Mouse (Mus musculus) kidney, adult 2 months (tissue): ENCODE measurements around the gene Cyp2d10.

Source experiments
- CTCF ChIP-seq: fragments of 200-500 bp; conservative IDR thresholded peaks from 2 replicates; pipeline ENCODE4 v1.5.1; 2011; ENCODE audit warnings: low read depth, mild to moderate bottlenecking, control low read depth, low read length, moderate library complexity, mixed read lengths; ENCODE audit not compliant: insufficient read depth, insufficient read length
- POLR2A ChIP-seq: fragments of 200-500 bp; IDR thresholded peaks from one replicate; pipeline ENCODE4 v1.6.1; 2011; ENCODE audit warnings: low read depth, low read length, control low read depth

- no peak for TF ChIP-seq CTCF
- TF ChIP-seq POLR2A, result no peak
Measured at GRCm38 (mm10) chr15:82407536-82407935, 541 bp upstream of the Cyp2d10 start.
